Mouse (Mus musculus) midbrain, embryonic 11.5 days (tissue): ENCODE results near the gene Rab3b. TPM values are rescaled to one million over a fixed set of nuclear protein-coding genes. Genes with fewer than 3 reads are reported as not detected.

Experiments
- ATAC-seq: fragments of 200-750 bp; cut with Nextera tagmentation; 2 replicates; pipeline ENCODE4 v1.8.0; 2017; ENCODE audit warnings: moderate TSS enrichment, moderate library complexity; ENCODE audit not compliant: low FRiP score
- DNase-seq: peaks from one replicate; pipeline ENCODE4 v3.0.0; 2015; ENCODE audit warnings: low spot score; ENCODE audit errors: missing footprints
- H3K27ac ChIP-seq: fragments of 300-500 bp; sonication (generic); 2 replicates; pipeline ENCODE4 v1.5.1; 2014; ENCODE audit warnings: low read depth, low read length
- H3K27me3 ChIP-seq: fragments of 300-500 bp; sonication (generic); 2 replicates; pipeline ENCODE4 v1.6.1; 2014; ENCODE audit warnings: mild to moderate bottlenecking, low read length, moderate library complexity, mixed read lengths; ENCODE audit not compliant: control insufficient read depth, insufficient read depth
- H3K36me3 ChIP-seq: fragments of 300-500 bp; sonication (generic); 2 replicates; pipeline ENCODE4 v1.6.1; 2014; ENCODE audit warnings: mild to moderate bottlenecking, low read length, moderate library complexity, mixed read lengths; ENCODE audit not compliant: control insufficient read depth, insufficient read depth
- H3K4me1 ChIP-seq: fragments of 300-500 bp; sonication (generic); 2 replicates; pipeline ENCODE4 v1.6.1; 2014; ENCODE audit warnings: low read length; ENCODE audit not compliant: control insufficient read depth, insufficient read depth
- H3K4me2 ChIP-seq: fragments of 300-500 bp; sonication (generic); 2 replicates; pipeline ENCODE4 v1.6.1; 2014; ENCODE audit warnings: mild to moderate bottlenecking, moderate library complexity
- H3K4me3 ChIP-seq: fragments of 300-500 bp; sonication (generic); 2 replicates; pipeline ENCODE4 v1.5.1; 2014; ENCODE audit warnings: low read depth, low read length
- H3K9ac ChIP-seq: fragments of 300-500 bp; sonication (generic); 2 replicates; pipeline ENCODE4 v1.6.1; 2014; ENCODE audit warnings: low read length
- H3K9me3 ChIP-seq: fragments of 300-500 bp; sonication (generic); 2 replicates; pipeline ENCODE4 v1.6.1; 2016; ENCODE audit warnings: low read length; ENCODE audit not compliant: control insufficient read depth
- WGBS: fragments of 180-500 bp; shearing (Covaris S2); extraction: QIAGEN DNeasy Blood & Tissue Kit; methylation state at CpG from one replicate; pipeline ENCODE4 v1.1.7; 2014; 5-methylcytosine and 5-hydroxymethylcytosine counted together
- polyA plus RNA-seq: library from polyadenylated mRNA; unstranded; fragments of >200 nt; fragmentation: Nextera tagmentation; extraction: Ambion mirVana; gene quantifications from 2 replicates; pipeline ENCODE4 v1.2.1, GENCODE M21; 2014

Rab3b gene
- polyA plus RNA-seq, 1 experiment from 2014 or later: 29.5 TPM

DNA sequence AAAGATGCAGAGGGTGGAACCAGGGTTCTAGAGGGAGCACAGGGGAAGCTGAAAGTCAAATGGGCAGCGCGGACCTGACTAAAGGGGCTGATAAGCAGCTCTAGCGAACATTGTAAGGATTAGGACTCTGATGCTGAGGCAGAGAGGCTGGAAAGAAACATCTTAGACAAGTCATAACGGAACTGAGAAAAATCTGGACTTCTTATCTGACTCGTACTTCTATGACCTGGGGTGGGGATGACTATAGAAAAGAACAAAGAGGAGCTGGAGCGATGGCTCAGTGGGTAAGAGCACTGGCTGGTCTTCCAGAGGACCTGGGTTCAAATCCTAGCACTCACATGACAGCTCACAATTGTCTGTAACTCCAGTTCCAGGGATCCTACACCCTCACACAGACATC is 962 bp upstream of the Rab3b start:
- 81% methylated on average over 6 of the region's 6 CpGs for WGBS
- ATAC-seq (no peak), DNase-seq (no peak)
- Histone ChIP-seq H3K27me3 (peaks cover 3% of the 10 kb centered on the region; the same call in 1 of the 2 replicates), H3K4me3 (no peak overlapping the region), H3K4me1 (no peaks in the 10 kb centered on the region; the same call in 1 of the 2 replicates), H3K9me3 (no peaks in the 10 kb centered on the region), H3K4me2 (no peak overlapping the region), H3K9ac (no peak overlapping the region), H3K36me3 (no peaks in the 10 kb centered on the region), H3K27ac (no peak overlapping the region)

GRCm38 (mm10) chr4:108883815-108884214 is 5.0 kb downstream of the Rab3b start:
- Histone ChIP-seq H3K9ac (no peak overlapping the region), H3K36me3 (no peaks in the 10 kb centered on the region), H3K9me3 (no peaks in the 10 kb centered on the region), H3K4me2 (no peak overlapping the region), H3K27me3 (peaks cover 3% of the 10 kb centered on the region; the same call in 1 of the 2 replicates), H3K27ac (no peak overlapping the region), H3K4me3 (no peak overlapping the region), H3K4me1 (no peaks in the 10 kb centered on the region; the same call in 1 of the 2 replicates)
- ATAC-seq (no peak), DNase-seq (no peak)
- WGBS: 63% methylated on average over 13 of the region's 13 CpGs

GRCm38 (mm10) chr4:108887456-108887855 is 8.6 kb downstream of the Rab3b start:
- H3K4me3 ChIP-seq: no peak overlapping the region
- no peak overlapping the region for H3K27ac ChIP-seq
- H3K27me3 ChIP-seq: no peaks in the 10 kb centered on the region
- no peak overlapping the region for H3K4me2 ChIP-seq
- H3K36me3 ChIP-seq: no peaks in the 10 kb centered on the region
- WGBS: 94% methylated on average over 4 of the region's 4 CpGs
- DNase-seq (no peak), ATAC-seq (no peak)
- H3K9me3 ChIP-seq: no peaks in the 10 kb centered on the region
- H3K4me1 ChIP-seq: no peaks in the 10 kb centered on the region
- H3K9ac ChIP-seq: no peak overlapping the region

DNA sequence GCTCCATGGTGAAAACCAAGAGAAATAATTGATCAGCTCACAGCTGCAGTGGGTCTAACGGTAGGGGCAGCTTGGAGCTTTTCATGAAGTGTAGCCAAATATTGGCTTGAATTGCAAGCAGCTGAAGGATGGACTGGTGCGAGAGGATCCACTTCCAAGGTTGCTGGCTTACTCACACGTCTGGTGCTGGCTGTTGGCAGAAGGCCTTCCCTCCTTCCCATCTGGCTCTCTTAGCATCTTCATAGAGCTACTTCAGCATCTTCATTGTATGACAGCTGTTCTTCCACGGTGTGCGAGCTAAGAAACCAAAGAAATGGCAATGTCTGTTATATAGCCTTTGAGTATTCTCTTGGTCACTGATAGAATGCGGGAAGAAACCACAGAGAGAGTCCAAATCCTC is 12.0 kb downstream of the Rab3b start:
- H3K9ac ChIP-seq: no peak overlapping the region
- WGBS: 84% methylated on average over 6 of the region's 6 CpGs
- ATAC-seq (no peak), DNase-seq (no peak)
- no peaks in the 10 kb centered on the region for H3K9me3 ChIP-seq
- H3K27ac ChIP-seq: no peak overlapping the region
- no peak overlapping the region for H3K4me2 ChIP-seq
- no peak overlapping the region for H3K4me3 ChIP-seq
- no peaks in the 10 kb centered on the region for H3K36me3 ChIP-seq
- H3K4me1 ChIP-seq: no peaks in the 10 kb centered on the region
- no peaks in the 10 kb centered on the region for H3K27me3 ChIP-seq

- Histone ChIP-seq H3K9me3 (no peaks in the 10 kb centered on the region), H3K36me3 (no peaks in the 10 kb centered on the region), H3K9ac (no peak overlapping the region), H3K4me2 (no peak overlapping the region), H3K27ac (no peak overlapping the region), H3K27me3 (no peaks in the 10 kb centered on the region), H3K4me3 (no peak overlapping the region), H3K4me1 (no peaks in the 10 kb centered on the region)
- 78% methylated on average over 7 of the region's 7 CpGs for WGBS
- no peak for ATAC-seq
- no peak for DNase-seq
Observed at GRCm38 (mm10) chr4:108900421-108900820, 21.6 kb downstream of the Rab3b start.

DNA sequence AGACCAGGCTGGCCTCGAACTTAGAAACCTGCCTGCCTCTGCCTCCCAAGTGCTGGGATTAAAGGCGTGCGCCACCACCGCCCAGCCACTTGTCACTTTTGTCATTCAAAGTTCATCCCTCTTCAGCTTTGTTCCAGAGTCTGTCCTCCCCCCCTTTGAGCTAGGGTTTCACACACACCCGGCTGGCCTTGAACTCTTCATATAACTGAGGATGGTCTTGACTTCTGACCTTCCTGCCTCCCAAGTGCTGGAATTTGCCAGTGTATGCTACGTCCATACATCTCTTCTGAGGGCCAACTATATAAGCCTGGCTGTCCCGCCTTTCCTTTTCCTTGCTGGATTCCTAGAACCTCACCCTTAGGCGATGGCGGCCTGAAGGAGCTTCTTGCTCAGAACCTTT is 24.0 kb downstream of the Rab3b start:
- Histone ChIP-seq H3K9me3 (no peaks in the 10 kb centered on the region), H3K4me1 (peaks cover 3% of the 10 kb centered on the region; the same call in 1 of the 2 replicates), H3K36me3 (no peaks in the 10 kb centered on the region), H3K4me3 (no peak overlapping the region), H3K27me3 (no peaks in the 10 kb centered on the region), H3K9ac (no peak overlapping the region), H3K27ac (no peak overlapping the region), H3K4me2 (no peak overlapping the region)
- ATAC-seq (no peak), DNase-seq (no peak)
- 93% methylated on average over 9 of the region's 9 CpGs for WGBS

DNA sequence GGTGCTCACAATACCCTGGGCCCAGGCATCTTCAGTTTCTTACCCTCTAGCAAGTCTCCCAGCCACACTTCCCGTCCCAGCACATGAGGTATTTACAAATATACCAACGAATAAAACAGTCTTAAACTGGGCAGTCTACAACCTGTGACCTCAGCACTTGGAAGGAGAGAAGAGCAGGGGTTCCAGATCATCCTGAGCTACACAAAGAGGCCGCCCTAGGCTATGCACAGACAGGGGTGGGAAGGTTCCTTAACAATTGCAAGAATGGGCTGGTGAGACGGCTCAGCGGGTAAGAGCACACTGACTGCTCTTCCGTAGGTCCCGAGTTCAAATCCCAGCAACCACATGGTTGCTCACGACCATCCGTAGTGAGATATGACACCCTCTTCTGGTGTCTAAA is 24.5 kb downstream of the Rab3b start:
- Histone ChIP-seq H3K4me1 (peaks cover 3% of the 10 kb centered on the region; the same call in 1 of the 2 replicates), H3K4me2 (no peak overlapping the region), H3K4me3 (no peak overlapping the region), H3K27ac (no peak overlapping the region), H3K9me3 (no peaks in the 10 kb centered on the region), H3K9ac (no peak overlapping the region), H3K27me3 (no peaks in the 10 kb centered on the region), H3K36me3 (no peaks in the 10 kb centered on the region)
- WGBS: 90% methylated on average over 9 of the region's 9 CpGs
- DNase-seq (no peak), ATAC-seq (no peak)

GRCm38 (mm10) chr4:108904076-108904475 is 25.2 kb downstream of the Rab3b start:
- DNase-seq (no peak), ATAC-seq (no peak)
- no peaks in the 10 kb centered on the region for H3K36me3 ChIP-seq
- no peaks in the 10 kb centered on the region for H3K27me3 ChIP-seq
- no peak overlapping the region for H3K9ac ChIP-seq
- H3K4me3 ChIP-seq: no peak overlapping the region
- peaks cover 3% of the 10 kb centered on the region; the same call in 1 of the 2 replicates for H3K4me1 ChIP-seq
- no peak overlapping the region for H3K27ac ChIP-seq
- H3K4me2 ChIP-seq: no peak overlapping the region
- WGBS: 37% methylated on average over 6 of the region's 6 CpGs
- H3K9me3 ChIP-seq: no peaks in the 10 kb centered on the region

- 93% methylated on average over 10 of the region's 10 CpGs for WGBS
- ATAC-seq (no peak), DNase-seq (no peak)
- no peaks in the 10 kb centered on the region for H3K9me3 ChIP-seq
- no peak overlapping the region for H3K4me3 ChIP-seq
- no peak overlapping the region for H3K4me2 ChIP-seq
- H3K4me1 ChIP-seq: peaks cover 3% of the 10 kb centered on the region; the same call in 1 of the 2 replicates
- no peaks in the 10 kb centered on the region for H3K27me3 ChIP-seq
- H3K36me3 ChIP-seq: no peaks in the 10 kb centered on the region
- no peak overlapping the region for H3K9ac ChIP-seq
- no peak overlapping the region for H3K27ac ChIP-seq
Observed at GRCm38 (mm10) chr4:108904790-108905189, 25.9 kb downstream of the Rab3b start.
